Mouse (Mus musculus): ENCODE measurements around the gene Morn5. TPM values are rescaled to one million over a fixed set of nuclear protein-coding genes. Genes with fewer than 3 reads are reported as not detected.

The Morn5 gene
- total and polyA plus RNA-seq, 2 experiments from 2014 or later, result 3.4 TPM; not detected in 1

GRCm38 (mm10) chr2:36011331-36011825 lies 37.9 kb upstream of the Morn5 start:
- Histone ChIP-seq H3K4me2 (ENCODE audit: low read depth, low read length) (peak overlapping the region; percentile 87), H3K27me3 (ENCODE audit: insufficient read depth, low read length) (no peaks in the 10 kb centered on the region), H3K4me3 (ENCODE audit: low read length) (peak overlapping the region; percentile 45), H3K9ac (replicated peaks; ENCODE audit: low read length) (peak overlapping the region; percentile 52), H3K27ac (no peak overlapping the region), H3K36me3 (ENCODE audit: insufficient read depth, low read length) (no peaks in the 10 kb centered on the region), H3K4me1 (ENCODE audit: insufficient read depth, low read length) (peaks cover 6% of the 10 kb centered on the region; the same call in 1 of the 2 replicates), H3K9me3 (ENCODE audit: low read length) (no peaks in the 10 kb centered on the region)
- peak; percentile 33; the same call in 1 of the 2 replicates for ATAC-seq
- no peak for TF ChIP-seq CTCF (IDR thresholded peaks at IDR 0.05; ENCODE audit: low read depth)
- DNase-seq (ENCODE audit: low spot score), result peak; percentile 55
- under 1% methylated on average over 39 of the region's 44 CpGs for WGBS

DNA sequence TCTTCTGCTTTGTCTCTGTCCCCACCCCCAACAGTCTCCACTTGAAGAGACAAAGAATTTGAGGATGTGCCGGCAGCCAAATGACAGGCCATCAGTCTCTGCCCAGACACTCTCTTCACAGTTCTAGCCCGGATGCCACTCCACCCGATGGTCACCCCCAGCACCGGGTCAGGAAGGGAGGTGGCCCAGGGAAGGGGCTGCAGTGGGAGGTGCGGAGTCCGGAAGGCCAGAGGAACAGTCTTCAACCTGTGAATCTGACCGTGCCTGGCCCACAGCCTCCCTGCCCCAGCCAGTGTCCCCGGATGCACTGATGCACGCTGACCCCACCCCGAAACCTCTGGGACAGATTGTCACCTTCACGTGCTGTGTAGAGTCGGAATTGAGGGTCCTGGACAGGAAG lies 36.2 kb upstream of the Morn5 start:
- DNase-seq (ENCODE audit: low spot score) (no peak), ATAC-seq (0 out of 2 replicates have a peak, but pooled peaks have one; percentile 14)
- no peak for TF ChIP-seq CTCF (IDR thresholded peaks at IDR 0.05; ENCODE audit: low read depth)
- Histone ChIP-seq H3K9ac (replicated peaks; ENCODE audit: low read length) (no peak overlapping the region), H3K27me3 (ENCODE audit: insufficient read depth, low read length) (no peaks in the 10 kb centered on the region), H3K4me3 (ENCODE audit: low read length) (no peak overlapping the region), H3K4me1 (ENCODE audit: insufficient read depth, low read length) (peaks cover 6% of the 10 kb centered on the region; the same call in 1 of the 2 replicates), H3K27ac (no peak overlapping the region), H3K9me3 (ENCODE audit: low read length) (no peaks in the 10 kb centered on the region), H3K4me2 (ENCODE audit: low read depth, low read length) (no peak overlapping the region), H3K36me3 (ENCODE audit: insufficient read depth, low read length) (no peaks in the 10 kb centered on the region)
- WGBS, result 53% methylated on average over 12 of the region's 12 CpGs

GRCm38 (mm10) chr2:36021385-36022159 lies 27.7 kb upstream of the Morn5 start:
- H3K9ac ChIP-seq (replicated peaks; ENCODE audit: low read length), result no peak overlapping the region
- H3K36me3 ChIP-seq (ENCODE audit: insufficient read depth, low read length), result no peaks in the 10 kb centered on the region
- no peaks in the 10 kb centered on the region for H3K9me3 ChIP-seq (ENCODE audit: low read length)
- H3K27me3 ChIP-seq (ENCODE audit: insufficient read depth, low read length), result no peaks in the 10 kb centered on the region
- H3K27ac ChIP-seq, result no peak overlapping the region
- WGBS, result 5% methylated on average over 32 of the region's 32 CpGs
- H3K4me3 ChIP-seq (ENCODE audit: low read length), result peak overlapping the region; percentile 20
- ATAC-seq (peak; percentile 88), DNase-seq (ENCODE audit: low spot score) (peak; percentile 93)
- no peaks in the 10 kb centered on the region for H3K4me1 ChIP-seq (ENCODE audit: insufficient read depth, low read length)
- TF ChIP-seq CTCF (IDR thresholded peaks at IDR 0.05; ENCODE audit: low read depth), result peak; percentile 92
- H3K4me2 ChIP-seq (ENCODE audit: low read depth, low read length), result peak overlapping the region; percentile 55

DNA sequence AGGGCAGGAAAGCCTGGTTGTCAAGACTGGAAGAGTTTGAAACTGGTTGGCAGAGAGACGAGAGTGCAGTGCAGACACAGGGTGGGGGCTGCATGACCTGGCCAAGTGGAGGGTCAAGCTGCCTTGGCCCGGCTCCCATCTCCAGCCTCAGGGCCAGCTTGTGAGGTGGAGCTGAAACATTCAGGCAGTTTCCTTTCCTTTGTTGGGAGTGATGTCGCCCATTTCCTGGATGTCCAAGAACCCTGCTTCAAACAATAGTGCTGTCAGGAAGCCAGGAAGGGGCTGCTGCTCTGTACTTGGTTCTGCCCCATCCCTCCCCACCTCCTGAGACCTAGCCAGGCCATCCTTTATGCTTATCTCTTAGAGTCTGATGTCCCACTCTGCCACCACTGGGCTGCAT lies 26.0 kb upstream of the Morn5 start:
- ATAC-seq, result no peak
- no peak overlapping the region for H3K4me3 ChIP-seq (ENCODE audit: low read length)
- no peaks in the 10 kb centered on the region for H3K27me3 ChIP-seq (ENCODE audit: insufficient read depth, low read length)
- DNase-seq (ENCODE audit: low spot score), result no peak
- no peak overlapping the region for H3K4me2 ChIP-seq (ENCODE audit: low read depth, low read length)
- no peak overlapping the region for H3K9ac ChIP-seq (replicated peaks; ENCODE audit: low read length)
- no peaks in the 10 kb centered on the region for H3K9me3 ChIP-seq (ENCODE audit: low read length)
- no peak overlapping the region for H3K27ac ChIP-seq
- no peaks in the 10 kb centered on the region for H3K36me3 ChIP-seq (ENCODE audit: insufficient read depth, low read length)
- TF ChIP-seq CTCF (IDR thresholded peaks at IDR 0.05; ENCODE audit: low read depth), result no peak
- WGBS, result 61% methylated on average over 3 of the region's 3 CpGs
- no peaks in the 10 kb centered on the region for H3K4me1 ChIP-seq (ENCODE audit: insufficient read depth, low read length)

DNA sequence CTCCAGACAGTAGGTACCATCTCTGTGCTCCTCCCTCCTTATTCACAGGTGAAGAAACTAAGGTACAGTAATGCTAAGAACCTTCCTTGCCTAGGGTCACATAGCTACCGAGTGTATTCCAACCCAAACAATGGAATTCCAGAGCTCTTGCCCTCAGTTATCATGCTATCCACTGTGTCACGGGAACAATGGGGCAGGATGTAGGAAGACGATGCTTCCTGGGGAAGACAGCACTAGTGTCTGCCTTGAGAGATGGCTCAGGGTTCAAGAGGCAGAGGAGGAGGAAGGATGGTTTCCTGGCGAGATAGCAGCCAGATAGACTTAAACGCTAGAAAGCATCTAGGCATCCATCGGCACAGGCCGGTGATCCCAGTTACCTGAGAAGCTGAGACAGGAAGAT lies 16.4 kb upstream of the Morn5 start:
- Histone ChIP-seq H3K9me3 (ENCODE audit: low read length) (peaks cover 5% of the 10 kb centered on the region; the same call in 1 of the 2 replicates), H3K36me3 (ENCODE audit: insufficient read depth, low read length) (peaks cover 17% of the 10 kb centered on the region), H3K4me3 (ENCODE audit: low read length) (no peak overlapping the region), H3K4me2 (ENCODE audit: low read depth, low read length) (no peak overlapping the region), H3K4me1 (ENCODE audit: insufficient read depth, low read length) (no peaks in the 10 kb centered on the region), H3K27ac (no peak overlapping the region), H3K9ac (replicated peaks; ENCODE audit: low read length) (no peak overlapping the region), H3K27me3 (ENCODE audit: insufficient read depth, low read length) (no peaks in the 10 kb centered on the region)
- DNase-seq (ENCODE audit: low spot score) (no peak), ATAC-seq (no peak)
- no peak for TF ChIP-seq CTCF (IDR thresholded peaks at IDR 0.05; ENCODE audit: low read depth)
- 81% methylated on average over 7 of the region's 7 CpGs for WGBS

GRCm38 (mm10) chr2:36033966-36034365 lies 15.3 kb upstream of the Morn5 start:
- Histone ChIP-seq H3K4me1 (ENCODE audit: insufficient read depth, low read length) (no peaks in the 10 kb centered on the region), H3K9ac (replicated peaks; ENCODE audit: low read length) (no peak overlapping the region), H3K27ac (no peak overlapping the region), H3K36me3 (ENCODE audit: insufficient read depth, low read length) (peaks cover 21% of the 10 kb centered on the region), H3K27me3 (ENCODE audit: insufficient read depth, low read length) (no peaks in the 10 kb centered on the region), H3K4me2 (ENCODE audit: low read depth, low read length) (no peak overlapping the region), H3K4me3 (ENCODE audit: low read length) (no peak overlapping the region), H3K9me3 (ENCODE audit: low read length) (peaks cover 5% of the 10 kb centered on the region; the same call in 1 of the 2 replicates)
- TF ChIP-seq CTCF (IDR thresholded peaks at IDR 0.05; ENCODE audit: low read depth), result no peak
- no peak for ATAC-seq
- no peak for DNase-seq (ENCODE audit: low spot score)
- 82% methylated on average over 7 of the region's 7 CpGs for WGBS

- no peak overlapping the region for H3K4me3 ChIP-seq (ENCODE audit: low read length)
- H3K9ac ChIP-seq (replicated peaks; ENCODE audit: low read length), result no peak overlapping the region
- no peak overlapping the region for H3K27ac ChIP-seq
- ATAC-seq, result no peak
- H3K27me3 ChIP-seq (ENCODE audit: insufficient read depth, low read length), result no peaks in the 10 kb centered on the region
- H3K4me1 ChIP-seq (ENCODE audit: insufficient read depth, low read length), result no peaks in the 10 kb centered on the region
- DNase-seq (ENCODE audit: low spot score), result no peak
- H3K9me3 ChIP-seq (ENCODE audit: low read length), result peaks cover 5% of the 10 kb centered on the region; the same call in 1 of the 2 replicates
- H3K4me2 ChIP-seq (ENCODE audit: low read depth, low read length), result no peak overlapping the region
- 93% methylated on average over 7 of the region's 7 CpGs for WGBS
- peaks cover 21% of the 10 kb centered on the region for H3K36me3 ChIP-seq (ENCODE audit: insufficient read depth, low read length)
- TF ChIP-seq CTCF (IDR thresholded peaks at IDR 0.05; ENCODE audit: low read depth), result no peak
These were observed 14.4 kb upstream of the Morn5 start for GRCm38 (mm10) chr2:36034898-36035297.
